Mouse (Mus musculus) right cerebral cortex, postnatal 4 days (tissue): ENCODE measurements at regions not wholly inside any gene's neighbourhood (a gene's known extent, or its start where the extent isn't known, plus 50 kb on each side); places are given as distances from the start of the nearest gene placed in this dataset.

Experiments used
- DNase-seq: peaks from one replicate; pipeline ENCODE4 v3.0.0-alpha.2; 2022

DNA sequence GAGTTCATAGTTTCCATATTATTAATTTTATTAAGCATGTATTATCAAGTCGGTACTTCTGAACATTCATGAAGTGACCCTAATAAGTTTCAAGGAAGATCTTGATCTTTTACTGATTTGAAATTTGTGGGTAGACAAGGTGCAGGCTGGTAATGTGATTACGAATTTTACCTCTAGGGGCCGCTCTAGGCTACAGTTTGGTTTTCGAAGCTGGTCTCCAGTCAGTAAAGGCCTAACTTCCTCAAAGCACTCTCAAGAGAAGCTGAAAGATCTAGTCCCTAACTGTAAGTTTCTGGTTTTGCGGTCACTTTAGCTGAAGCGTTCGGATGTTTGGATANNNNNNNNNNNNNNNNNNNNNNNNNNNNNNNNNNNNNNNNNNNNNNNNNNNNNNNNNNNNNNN lies 408.1 kb upstream of the Frg1 start:
- peak; percentile 65 for DNase-seq

DNA sequence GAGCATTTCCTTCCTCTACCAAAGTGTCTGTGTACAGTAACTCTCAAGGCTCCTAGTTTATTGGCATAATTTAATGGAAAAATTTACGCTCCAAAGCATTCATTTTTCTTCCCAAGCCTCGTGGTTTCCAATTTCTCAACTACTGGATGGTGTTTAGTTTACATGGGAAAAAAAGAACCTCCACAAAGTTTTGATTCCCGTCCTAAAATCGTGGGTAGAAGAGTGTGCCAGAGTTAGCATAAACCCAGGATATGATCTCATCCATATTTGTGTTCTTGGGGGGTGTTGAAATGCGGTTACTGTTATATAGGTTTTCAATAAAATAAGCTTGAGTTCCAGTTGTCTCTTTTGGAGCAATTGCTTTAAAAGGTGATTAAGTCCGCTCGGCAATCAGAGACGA lies 406.2 kb upstream of the Frg1 start:
- no peak for DNase-seq

DNA sequence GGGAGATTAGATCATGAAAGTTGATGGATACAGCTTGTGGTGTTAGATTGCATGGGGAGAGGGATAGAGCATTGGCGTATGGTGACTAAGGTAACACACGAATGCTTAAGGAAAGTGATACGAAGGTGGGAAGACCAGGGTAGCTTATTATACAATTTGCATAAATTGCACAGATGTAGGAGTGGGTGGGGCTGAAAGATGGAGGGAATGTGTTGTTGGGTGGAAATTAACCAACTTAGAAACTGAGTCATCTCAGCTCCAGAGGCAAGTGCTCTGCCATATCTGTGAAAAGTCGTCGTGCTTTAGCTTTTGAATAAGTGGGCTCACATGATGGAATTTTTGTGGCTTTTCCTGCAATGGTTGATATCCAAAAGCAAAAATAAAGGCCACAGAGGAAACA lies 404.8 kb upstream of the Frg1 start:
- DNase-seq = no peak

DNA sequence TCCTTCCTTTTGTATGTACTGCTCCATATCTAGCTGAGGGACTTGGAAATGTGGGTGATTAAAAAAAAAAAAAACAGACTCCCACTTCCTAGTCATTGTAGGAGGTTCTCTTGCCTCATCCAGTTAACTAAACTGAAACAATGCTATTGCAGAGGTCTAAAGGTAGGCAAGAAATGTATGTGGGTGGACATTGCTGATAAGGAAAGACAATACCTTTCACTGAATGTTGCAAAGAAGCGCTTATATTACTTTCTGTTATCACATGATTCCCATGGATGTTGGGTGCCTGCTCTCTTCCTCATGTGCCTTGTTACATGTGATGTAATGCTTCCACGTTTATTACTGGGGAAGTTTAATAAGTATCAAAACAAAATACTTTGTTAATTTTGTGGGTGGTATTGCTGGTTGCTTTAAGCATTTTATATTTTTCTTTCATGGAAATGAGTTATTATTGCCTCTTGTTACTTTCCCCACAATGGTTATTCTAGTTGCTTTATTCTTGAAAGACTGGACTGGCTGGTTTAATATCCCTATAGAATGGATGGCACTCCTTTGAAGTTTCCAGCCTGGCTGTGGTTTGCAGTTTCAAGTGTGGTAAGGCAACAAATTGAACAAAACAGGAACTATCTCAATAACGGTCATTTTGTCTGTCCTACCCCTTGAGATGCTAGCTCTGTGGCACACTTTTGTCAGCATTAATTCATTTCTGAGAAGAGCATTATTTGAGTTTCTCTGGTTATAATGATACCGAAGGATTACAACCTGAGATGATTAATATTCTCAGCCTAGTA lies 403.9 kb upstream of the Frg1 start:
- no peak for DNase-seq

DNA sequence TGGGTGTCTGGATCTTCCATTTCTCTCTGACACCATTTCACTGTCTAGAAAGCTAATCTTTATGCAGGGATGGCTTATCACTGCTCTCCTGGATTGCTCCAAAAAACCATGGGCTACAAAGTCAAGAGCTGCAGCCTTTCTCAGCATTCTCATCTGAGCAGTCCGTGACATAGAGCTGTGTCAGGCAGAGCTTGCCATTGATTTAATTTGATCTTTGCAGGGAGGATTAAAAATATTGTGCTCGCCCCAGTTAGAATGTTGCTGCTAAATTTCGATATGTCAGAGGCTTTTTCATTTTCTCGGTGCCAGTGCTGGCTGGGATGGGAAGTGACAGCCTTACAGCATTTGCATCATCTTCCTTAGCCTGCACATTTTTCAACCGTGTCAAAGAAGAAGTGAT lies 401.7 kb upstream of the Frg1 start:
- DNase-seq = no peak

DNA sequence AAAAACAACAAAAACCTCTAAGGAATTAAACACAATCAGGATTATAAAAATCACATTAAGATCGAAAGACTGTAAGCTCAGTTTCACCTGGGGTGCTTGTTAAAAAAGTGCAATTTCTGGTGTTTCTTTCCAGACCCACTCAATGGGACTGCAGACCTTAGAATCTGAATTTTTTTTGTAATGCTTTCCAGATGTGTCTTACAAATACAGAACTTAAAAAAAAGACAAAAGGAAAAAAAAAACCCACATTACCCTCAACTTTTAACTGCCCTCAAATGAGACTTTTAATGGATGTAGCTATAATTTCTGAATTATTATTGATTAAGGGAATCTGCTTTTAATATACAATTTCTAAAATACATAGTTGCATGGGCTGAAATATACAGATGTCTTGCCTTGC lies 401.2 kb upstream of the Frg1 start:
- DNase-seq = no peak

DNA sequence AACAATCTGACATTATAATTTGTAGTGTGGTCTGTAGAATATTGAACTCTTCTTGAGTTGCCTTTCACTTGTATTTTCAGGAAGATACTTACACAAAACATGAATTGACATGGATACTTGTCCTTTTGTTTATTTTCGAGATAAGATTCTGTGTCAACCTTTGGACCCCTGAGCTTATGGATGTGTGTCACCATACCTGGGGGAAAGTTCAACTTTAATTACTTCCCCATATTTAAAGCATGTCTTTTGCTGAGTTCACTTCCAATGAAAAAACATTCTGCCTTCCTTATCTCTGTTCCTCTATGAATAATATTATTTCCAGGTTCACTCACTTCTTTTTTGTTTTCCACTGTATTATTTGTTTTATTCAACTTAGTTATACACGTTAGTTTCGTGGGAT lies 398.4 kb upstream of the Frg1 start:
- no peak for DNase-seq

DNA sequence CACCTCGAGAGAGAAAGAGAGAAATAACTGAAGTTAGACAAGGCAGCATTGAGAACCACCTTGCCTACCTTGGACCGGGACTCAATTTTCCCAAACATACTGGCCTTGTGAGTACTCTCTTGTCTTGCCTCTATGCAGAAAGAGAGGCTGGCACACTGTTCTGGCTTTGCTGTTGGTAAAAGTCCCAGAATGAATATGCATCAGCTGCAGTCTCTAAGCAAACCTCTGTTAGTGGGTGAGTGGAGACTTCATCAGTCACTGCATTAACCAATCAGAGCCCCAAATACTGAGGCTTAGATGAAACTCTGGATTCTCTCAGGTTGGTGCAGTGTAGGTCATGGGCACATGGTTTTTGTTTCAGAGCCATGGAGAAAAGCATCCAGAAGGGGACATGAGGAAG lies 378.8 kb upstream of the Frg1 start:
- no peak for DNase-seq

DNA sequence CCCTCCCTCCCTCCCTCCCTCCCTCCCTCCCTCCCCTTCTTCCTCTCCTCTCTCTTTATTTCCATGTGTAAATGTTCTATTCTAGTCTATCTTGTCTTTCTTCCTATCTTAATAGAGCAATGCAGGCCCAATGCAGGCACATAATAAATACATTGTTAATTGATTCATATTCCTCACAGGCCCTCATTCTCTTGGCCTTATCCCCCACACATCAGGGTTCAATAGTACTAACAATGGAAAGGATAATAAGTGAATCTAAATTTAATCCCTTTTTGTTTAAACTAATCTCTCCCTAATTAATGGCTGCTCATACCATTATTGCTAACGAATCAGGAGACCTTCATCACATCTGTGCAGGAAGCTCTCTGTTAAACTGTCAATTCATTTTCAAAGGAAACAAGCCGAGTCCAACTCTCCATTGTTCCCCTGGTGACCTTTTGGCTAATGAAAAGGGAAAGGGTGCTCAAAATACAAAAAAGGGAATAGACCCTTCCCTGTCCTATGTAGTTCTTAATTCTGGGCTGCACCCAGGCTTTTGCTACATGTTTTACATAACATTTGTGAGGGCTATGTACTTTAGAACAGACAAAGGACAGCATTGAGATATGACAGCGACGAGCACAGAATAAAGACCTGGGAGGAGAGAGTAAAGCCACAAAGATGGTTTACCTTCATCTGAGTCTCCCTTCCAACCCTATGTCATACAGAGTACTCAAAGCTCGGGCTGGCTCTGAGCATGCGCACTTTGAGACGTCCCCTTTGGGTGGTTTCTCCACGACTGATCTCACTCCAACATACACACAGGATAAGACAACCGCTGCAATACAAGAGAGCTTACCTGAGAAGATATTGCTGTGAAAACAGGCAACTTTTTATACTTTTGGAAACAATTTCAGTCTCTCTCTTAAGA lies 370.3 kb upstream of the Frg1 start:
- DNase-seq = no peak

DNA sequence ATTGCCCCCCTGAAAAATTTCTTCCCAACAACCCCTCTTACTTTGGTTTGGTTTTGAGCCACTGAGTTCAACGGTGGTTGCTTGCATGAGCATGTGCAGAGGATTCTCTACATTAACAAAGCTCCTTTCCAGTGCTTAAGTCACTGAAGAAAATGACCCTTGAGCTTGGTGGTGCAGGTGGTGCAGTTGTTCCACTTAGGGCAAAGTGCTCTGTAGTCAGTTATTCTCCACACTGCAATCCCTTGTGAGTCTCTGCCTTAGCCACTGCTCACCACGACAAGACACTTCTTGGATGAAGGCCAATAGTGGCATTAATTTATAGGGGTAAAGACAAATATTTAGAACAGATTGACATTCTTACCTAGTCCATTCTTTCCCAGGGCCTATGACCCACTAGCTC lies 369.1 kb upstream of the Frg1 start:
- DNase-seq = no peak

DNA sequence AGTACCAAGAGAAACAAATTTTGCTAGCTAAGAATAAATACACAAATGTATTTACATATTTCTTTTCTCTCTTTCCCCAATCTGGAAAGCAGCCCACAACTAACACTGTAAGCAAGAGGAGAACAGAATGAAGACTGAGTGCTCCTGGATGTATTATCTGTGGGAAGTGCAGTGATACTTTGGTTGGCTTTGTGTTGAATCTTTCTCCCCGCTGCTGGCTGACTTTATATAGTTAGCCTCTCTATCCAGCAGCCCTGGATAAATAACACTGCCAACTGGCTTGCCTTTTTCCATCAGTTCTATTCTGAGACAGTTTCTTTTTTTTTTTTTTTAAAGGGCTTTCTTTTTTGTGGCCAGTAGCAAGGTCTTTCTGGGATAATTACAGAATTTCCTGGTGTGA lies 366.0 kb upstream of the Frg1 start:
- DNase-seq = no peak

DNA sequence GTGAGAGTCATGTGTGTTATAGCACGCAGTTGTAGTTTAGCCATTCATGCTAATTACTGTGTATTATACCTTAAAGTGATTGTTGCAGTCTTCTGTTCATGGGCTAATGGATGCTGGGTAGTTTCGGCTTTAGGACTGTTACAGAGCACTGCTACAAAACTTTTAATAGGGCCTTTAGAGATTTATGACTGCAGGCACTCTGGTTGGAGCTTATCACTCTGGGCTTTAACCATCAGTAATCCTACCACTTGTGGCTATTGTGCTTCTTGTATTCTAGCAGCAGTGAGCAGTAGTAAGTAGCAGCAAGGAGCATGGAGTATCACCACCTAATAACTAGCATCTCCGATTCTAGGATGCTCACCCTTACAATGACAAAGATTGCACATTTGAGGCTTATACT lies 362.6 kb upstream of the Frg1 start:
- no peak for DNase-seq

DNA sequence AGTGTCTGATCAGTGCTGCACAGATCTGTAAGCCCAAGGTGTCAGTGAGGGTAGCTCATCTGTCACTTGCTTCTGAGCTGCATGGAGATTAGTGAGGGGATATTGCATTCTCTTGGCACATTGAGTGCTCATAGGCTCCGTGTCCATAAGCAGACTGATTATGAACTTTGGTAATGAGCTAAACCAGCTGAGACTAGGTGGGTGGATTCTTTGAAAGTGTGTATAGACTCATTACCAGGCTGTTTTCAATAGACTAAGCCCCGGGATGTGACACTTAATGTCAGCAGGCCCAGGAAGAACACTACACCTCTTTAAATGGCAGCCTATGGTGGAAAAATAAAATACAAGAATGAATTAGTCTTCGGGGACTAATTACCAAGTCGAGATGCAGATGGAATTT lies 354.9 kb upstream of the Frg1 start:
- DNase-seq = no peak

DNA sequence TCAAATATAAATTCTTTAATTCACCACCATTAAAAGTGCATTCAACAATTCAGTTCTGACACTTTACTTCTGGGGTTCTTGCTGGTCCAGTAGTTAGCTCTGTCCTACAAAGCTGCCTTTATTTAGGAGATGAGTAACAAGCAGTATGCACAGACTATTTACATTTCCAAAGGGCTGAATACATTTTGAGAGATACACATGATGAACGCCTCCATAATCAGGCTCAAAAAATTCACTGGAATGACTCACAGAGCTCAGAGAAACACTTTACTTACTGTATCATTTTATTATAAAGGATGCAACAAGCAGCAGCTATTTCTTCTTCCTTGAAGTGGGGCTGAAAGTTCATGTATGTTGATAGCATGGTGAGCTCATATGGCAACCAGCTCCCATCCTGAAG lies 336.6 kb upstream of the Frg1 start:
- DNase-seq = no peak

DNA sequence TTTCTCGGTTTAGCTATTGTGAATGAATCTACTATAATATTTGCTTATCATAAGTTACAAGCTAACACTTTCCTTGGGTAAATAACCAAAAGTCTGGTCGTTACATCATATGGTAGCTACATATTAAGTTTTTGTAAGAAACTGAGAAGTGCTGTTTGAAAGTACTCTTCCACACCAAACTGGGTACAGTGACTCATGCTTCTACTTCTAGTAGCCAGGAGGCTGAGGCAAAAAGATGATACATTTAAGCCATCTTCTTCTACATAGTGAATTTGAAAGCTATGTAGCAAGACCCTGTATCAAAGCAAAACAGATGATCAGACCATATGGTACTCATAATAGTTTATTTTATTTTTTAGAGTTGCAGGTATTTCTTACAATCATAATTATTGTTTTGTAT lies 335.8 kb upstream of the Frg1 start:
- DNase-seq = no peak

DNA sequence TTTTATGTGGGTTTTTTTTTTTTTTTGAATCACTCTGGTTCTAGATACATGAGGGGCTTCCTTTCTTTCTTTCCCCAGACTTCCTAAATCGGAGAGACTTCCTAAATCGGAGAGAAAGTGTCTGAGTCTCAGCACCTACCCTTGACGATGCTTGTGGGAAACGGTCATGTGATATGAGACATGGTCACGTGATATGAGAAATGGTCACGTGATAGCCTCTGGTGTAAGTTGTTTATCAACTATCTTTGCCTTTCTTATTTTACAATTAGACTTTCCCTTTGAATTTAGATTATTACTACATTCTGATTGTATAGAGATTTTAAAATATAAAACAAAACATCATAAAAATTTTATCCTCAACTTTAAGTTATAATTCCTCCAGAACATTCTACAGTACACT lies 330.1 kb upstream of the Frg1 start:
- DNase-seq = no peak

DNA sequence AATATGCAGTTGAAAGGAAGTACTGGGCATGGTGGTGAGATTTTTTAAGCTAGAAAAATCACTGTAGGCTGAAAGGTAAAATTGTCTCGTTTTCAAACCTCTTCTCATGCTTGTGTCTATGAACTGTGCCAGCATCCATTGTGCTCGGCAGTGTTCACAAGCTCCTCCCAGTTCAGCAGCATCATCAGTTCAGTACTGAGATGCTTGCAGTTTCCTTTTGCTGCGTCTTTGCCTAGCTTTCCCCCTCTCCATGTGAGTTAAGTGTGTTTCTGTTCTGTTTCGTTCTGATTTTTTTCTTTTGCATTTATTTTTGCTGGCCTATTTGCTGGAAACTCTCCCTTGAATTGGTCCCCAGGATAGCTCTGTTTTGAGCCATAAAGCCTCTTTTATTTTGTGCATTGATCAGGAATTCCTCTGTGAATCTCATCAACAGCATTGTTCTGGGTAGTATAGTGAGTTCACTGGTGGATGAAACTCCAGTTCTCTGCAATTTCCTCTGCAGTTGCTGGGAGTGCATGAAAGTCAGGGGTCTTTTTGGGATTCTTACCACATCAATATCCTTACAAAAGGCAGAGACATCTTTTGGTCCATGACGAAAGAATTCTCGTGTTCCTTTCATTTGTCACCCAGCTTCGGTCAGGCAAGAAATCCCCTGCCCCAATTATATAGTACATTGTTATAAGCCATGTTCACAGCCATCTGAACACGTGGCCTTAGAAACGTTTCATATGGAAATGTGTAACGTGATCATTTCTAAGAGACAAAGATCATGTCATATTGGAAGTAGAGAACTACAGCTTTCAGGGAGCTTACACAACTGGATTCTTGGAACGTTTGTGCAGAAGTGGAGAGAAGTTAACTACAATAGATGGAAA lies 326.2 kb upstream of the Frg1 start:
- DNase-seq = no peak

DNA sequence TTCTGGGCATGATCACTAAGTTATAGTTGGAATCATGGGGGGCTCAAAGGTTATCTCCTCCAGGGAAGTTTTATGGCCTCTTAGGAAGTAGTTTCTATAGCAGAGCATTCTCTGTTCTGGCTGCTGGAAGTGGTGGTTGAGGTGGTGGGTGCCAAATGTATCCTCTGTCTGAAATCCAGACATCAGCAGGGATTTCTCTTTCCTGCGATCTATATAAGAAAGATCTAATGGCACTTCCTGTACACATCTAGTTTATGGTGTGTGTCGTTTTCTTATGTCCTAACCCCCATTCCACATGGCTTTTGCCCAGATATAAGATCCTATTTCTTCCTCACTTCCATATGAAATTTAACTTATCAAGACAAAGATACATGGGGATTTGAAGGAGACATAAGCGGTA lies 300.1 kb upstream of the Frg1 start:
- DNase-seq = no peak

DNA sequence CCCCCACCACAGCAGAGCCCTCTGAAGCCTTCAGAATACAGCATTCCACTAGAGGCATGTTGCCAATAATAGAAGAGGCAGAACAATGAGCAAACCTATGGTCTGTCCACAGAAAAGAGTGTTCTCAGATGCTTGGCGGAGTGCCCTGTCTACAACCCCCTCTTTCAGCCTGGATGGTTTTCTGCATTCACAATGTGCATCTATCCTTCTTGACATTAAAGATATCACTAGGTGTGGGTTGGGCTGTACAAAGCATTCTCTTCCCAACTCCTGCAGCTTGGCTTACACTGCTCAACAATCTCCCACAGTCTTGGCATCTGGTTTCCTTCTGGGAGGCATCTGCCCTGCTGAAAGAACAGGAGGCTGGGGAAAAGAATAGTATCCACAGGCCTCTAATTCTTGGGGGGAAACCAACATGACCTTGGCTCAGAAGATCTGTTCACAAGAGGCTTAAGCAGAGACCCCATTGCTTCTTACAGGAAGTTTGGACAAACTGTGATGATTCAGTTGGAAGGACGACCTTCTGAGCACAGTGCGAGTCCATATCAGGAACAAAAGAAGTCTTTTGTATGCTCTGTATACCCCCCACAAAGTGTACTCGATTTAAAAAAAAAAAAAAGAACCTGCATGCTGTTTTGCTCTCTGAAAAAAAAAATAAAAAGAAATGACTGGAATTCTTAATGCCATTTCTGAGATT lies 296.9 kb upstream of the Frg1 start:
- peak; percentile 3 for DNase-seq

DNA sequence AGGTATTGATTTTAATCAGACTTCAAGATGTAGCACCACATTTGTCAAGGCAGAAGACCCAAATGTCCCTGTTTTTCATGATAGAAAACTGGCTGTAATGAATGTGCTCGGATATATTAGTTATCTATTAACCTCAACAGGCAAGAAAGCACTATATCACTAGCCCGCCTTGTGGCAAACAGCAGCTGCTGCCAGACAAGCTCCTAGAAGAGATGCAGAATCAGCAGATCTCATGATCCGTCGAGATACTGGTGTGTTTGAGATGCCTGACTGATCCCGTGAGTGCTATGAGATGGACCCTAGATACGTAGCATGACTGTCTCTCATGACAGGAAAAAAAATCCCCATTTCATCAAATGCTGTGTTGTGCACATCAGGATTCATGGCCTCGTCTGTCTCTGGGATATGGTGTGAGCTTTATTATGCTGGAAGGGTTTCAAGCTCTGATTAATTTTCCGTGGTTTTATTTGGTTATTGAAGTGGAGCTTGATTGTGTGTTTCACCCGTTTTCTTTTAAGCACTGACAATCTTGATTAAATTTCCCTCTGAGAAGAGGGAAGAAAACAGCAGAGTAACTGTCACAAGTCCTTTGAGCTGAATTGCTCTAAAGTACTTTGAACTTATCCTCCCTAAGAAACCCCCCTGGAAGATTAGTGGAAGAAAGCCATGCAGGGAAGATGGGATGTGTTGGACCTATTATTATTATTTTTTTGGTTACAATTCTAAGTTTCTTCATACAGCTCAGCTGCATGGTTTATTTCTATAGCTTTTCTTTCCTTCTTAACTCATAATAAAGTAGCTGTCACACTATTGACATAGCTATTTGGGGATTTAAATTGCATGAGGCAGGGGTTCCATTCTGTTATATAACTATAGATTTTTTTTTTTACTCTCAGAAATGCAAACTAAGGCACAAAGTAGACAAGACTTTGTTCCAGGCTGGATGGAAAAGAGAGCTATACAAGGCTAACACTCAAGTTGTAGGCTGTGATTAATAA lies 287.4 kb upstream of the Frg1 start:
- no peak for DNase-seq
